Mouse (Mus musculus) megakaryocyte, embryonic 14.5 days (primary cell): ENCODE data around the gene Bag1.
"Not testable (repeated sequence)": the region's sequence is repeated elsewhere in the genome, so short reads cannot be mapped to it uniquely, and the experiment has no call there.

ENCODE experiments used
- FLI1 ChIP-seq: IDR thresholded peaks from 2 replicates; pipeline ENCODE4 v1.6.1; 2012; ENCODE audit warnings: low read length, inconsistent platforms, mixed read lengths
- GATA1 ChIP-seq: IDR thresholded peaks from 3 replicates; pipeline ENCODE4 v1.6.1; 2012; ENCODE audit warnings: mixed read lengths, low read length, inconsistent platforms, borderline replicate concordance

DNA sequence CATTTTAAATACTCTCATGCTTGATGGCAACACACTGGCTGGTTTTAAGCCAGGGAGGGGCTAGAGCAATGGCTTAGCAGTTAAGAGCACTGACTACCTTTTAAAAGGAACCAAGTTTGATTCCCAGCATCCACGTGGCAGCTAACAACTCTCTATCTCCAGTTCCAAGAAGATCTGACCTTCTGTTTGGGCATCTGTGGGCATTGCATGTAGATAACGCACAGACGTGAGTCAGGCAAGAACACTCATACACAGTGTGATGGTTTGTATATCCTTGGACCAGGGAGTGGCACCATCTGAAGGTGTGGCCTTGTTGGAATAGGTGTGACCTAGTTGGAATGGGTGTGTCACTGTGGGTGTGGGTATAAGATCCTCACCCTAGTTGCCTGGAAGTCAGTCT is 13.7 kb downstream of the Bag1 start:
- TF ChIP-seq GATA1, FLI1: not testable (repeated sequence)
